Mouse (Mus musculus) megakaryocyte, embryonic 14.5 days (primary cell): ENCODE data around the gene Srf.

ENCODE experiments used
- FLI1 ChIP-seq: IDR thresholded peaks from 2 replicates; pipeline ENCODE4 v1.6.1; 2012; ENCODE audit warnings: low read length, inconsistent platforms, mixed read lengths
- GATA1 ChIP-seq: IDR thresholded peaks from 3 replicates; pipeline ENCODE4 v1.6.1; 2012; ENCODE audit warnings: mixed read lengths, low read length, inconsistent platforms, borderline replicate concordance

DNA sequence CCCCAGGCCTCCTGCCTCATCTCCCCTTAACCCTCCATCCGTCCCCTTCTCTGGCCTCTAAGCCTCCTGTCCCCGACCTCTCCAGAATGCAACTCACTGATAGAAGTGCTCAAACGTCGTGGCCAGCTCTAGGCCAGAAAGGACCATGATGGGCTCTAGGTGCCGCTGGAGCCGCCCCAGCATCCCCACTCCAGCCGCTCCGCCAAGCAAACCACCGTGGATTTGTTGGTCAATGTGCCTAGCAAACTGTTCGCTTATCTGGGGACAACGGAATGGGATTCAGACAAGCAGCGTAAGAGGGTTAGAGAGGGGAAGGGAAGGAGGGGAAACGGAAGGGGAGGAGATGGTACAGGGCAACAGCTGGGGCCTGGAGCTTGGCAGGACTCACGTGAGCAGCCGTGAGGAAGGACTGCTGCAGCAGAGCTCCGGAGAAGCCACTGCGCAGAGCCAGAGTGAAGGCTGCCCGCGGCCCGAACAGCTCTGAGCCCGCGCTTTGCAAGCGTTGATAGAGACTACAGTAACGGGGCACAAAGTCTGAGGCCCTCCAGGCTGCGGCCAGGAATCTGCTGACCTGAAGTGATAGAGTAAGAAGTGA, 35.5 kb downstream of the Srf start:
- TF ChIP-seq GATA1 (no peak), FLI1 (no peak)
